Mouse (Mus musculus): ENCODE measurements around the gene Top1. TPM values are rescaled to one million over a fixed set of nuclear protein-coding genes. Genes with fewer than 3 reads are reported as not detected.

Gene Top1
- total RNA-seq, 2 experiments from 2014 or later, result 84.6 to 88.4 TPM

- no peak for DNase-seq (ENCODE audit: low spot score in 2 of 2)
These were observed 125.9 kb downstream of the Top1 start for GRCm38 (mm10) chr2:160771325-160772276.

Small RNA genes lying within 50 kb of the gene (microRNA-seq; reads per million reads assigned to microRNA genes)
- 0 reads per million in 2 experiments for gene Gm23968

Other genes starting within 250 kb of the Top1 start
- gene Plcg1, start 85.4 kb downstream of the Top1 start, total RNA-seq (2021), result 100 to 1,000 TPM; 121 to 137 TPM
- 10 to 100 TPM; 95.8 to 99.3 TPM for gene Zhx3, start 227.1 kb downstream of the Top1 start, total RNA-seq (2021)
- under 1 TPM; 0.59 to 0.94 TPM for gene Lpin3, start 234.8 kb downstream of the Top1 start, total RNA-seq (2021)